In the genomic region with DNA sequence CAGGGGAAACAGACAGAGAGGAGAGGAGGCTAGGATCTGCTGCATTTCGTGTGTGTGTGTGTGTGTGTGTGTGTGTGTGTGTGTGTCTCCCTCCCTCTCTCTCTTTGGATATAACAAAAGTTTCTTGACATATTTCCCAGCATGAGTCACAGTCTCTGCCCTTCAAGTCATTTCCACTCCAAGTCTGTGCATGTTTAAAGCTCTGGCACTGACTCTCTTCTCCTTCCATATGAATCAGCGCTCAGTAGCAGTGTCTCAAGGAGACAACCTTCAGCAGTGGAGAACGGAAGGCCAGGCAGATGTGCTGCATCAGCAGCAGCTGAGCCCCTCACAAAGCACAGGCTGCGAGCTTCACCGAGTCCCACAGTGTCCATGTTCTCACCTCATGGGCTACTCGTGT, we compare ENCODE assay signal across 8 mouse cellular contexts. TPM values are rescaled to one million over a fixed set of nuclear protein-coding genes. Genes with fewer than 3 reads are reported as not detected.
A peak's percentile ranks its signal among the peaks of the same experiment; 100 is the strongest.
DNase-seq lines count a peak whose midpoint lies in the region; ATAC-seq and TF ChIP-seq lines count a peak whose summit lies in the region.

No protein-coding gene starts in this region.

- H3K27me3 ChIP-seq in heart, embryonic 15.5 days, result no peaks in the 10 kb centered on the region
- H3K27me3 ChIP-seq in small intestine, adult 2 months (ENCODE audit: control insufficient read depth, insufficient read depth, low read length), result no peaks in the 10 kb centered on the region
- no peaks in the 10 kb centered on the region for H3K27me3 ChIP-seq in midbrain, embryonic 15.5 days (replicated peaks)

- no peak for TF ChIP-seq CTCF in small intestine, adult 2 months (IDR thresholded peaks at IDR 0.05; ENCODE audit: extremely low read depth, insufficient read length, insufficient replicate concordance, low read depth, low read length)

- peak; percentile 21 for ATAC-seq in heart, embryonic 15.5 days (replicated peaks; ENCODE audit: insufficient number of reproducible peaks, insufficient read depth, low FRiP score, low read depth)
- ATAC-seq in midbrain, embryonic 15.5 days (replicated peaks), result no peak

- no peaks in the 10 kb centered on the region for H3K9me3 ChIP-seq in heart, embryonic 15.5 days (replicated peaks)
- no peaks in the 10 kb centered on the region for H3K9me3 ChIP-seq in midbrain, embryonic 15.5 days

- peak overlapping the region; percentile 68 for H3K27ac ChIP-seq in heart, embryonic 15.5 days
- peak overlapping the region; percentile 21; the same call in 1 of the 2 replicates for H3K27ac ChIP-seq in small intestine, adult 2 months (ENCODE audit: insufficient read depth, low read depth, low read length)
- H3K27ac ChIP-seq in midbrain, embryonic 15.5 days, result no peak overlapping the region

- no peak overlapping the region for H3K4me2 ChIP-seq in heart, embryonic 15.5 days
- no peak overlapping the region for H3K4me2 ChIP-seq in midbrain, embryonic 15.5 days

- DNase-seq in left cerebral cortex, adult 18-20 months (ENCODE audit: low spot score in 2 of 2), result peak; percentile 34 to 39
- DNase-seq in left cerebral cortex, postnatal 4 days, result no peak
- peak; percentile 67 for DNase-seq in adrenal gland, postnatal 14 days
- no peak for DNase-seq in gastrocnemius, adult 18-20 months (ENCODE audit: low spot score)
- DNase-seq in thymus, adult 18-20 months, result no peak

- WGBS in heart, embryonic 15.5 days, result 48% methylated on average over 6 of the region's 6 CpGs
- 76% methylated on average over 6 of the region's 6 CpGs for WGBS in small intestine, adult 2 months
- 73% methylated on average over 6 of the region's 6 CpGs for WGBS in midbrain, embryonic 15.5 days

- peaks cover 39% of the 10 kb centered on the region for H3K4me1 ChIP-seq in heart, embryonic 15.5 days (replicated peaks)
- H3K4me1 ChIP-seq in small intestine, adult 2 months (ENCODE audit: control insufficient read depth, insufficient read depth, insufficient read length, low read length), result peaks cover 9% of the 10 kb centered on the region; the same call in 1 of the 2 replicates
- no peaks in the 10 kb centered on the region for H3K4me1 ChIP-seq in midbrain, embryonic 15.5 days

- H3K36me3 ChIP-seq in heart, embryonic 15.5 days, result no peaks in the 10 kb centered on the region
- no peaks in the 10 kb centered on the region for H3K36me3 ChIP-seq in small intestine, adult 2 months (ENCODE audit: control insufficient read depth, insufficient read depth, low read length)
- no peaks in the 10 kb centered on the region for H3K36me3 ChIP-seq in midbrain, embryonic 15.5 days (replicated peaks)

- H3K4me3 ChIP-seq in heart, embryonic 15.5 days, result no peak overlapping the region
- H3K4me3 ChIP-seq in small intestine, adult 2 months (ENCODE audit: low read depth, low read length), result no peak overlapping the region
- no peak overlapping the region for H3K4me3 ChIP-seq in midbrain, embryonic 15.5 days

- intact Hi-C loops in left cerebral cortex, postnatal 4 days (cut with DNase I), result no loop called here

- H3K9ac ChIP-seq in heart, embryonic 15.5 days, result no peak overlapping the region
- H3K9ac ChIP-seq in midbrain, embryonic 15.5 days, result no peak overlapping the region

- TF ChIP-seq POLR2A in small intestine, adult 2 months (IDR thresholded peaks at IDR 0.05; ENCODE audit: low read depth, low read length), result no peak

RNA-seq across cellular contexts. Expression of a gene that starts 58.6 kb away (rescaled TPM):
- 10 to 100 TPM; 15.5 to 17.7 TPM for total RNA-seq in left cerebral cortex, adult 18-20 months (2021)
- total RNA-seq in left cerebral cortex, postnatal 4 days (2021), result 1 to 10 TPM; 6.8 to 9.3 TPM
- total RNA-seq in adrenal gland, postnatal 14 days (2021), result 13.7 and 18.2 TPM in 2 replicates
- polyA plus RNA-seq in heart, embryonic 15.5 days (2015; fragmentation: Nextera tagmentation; extraction: Ambion mirVana), result 26.5 and 29.1 TPM in 2 replicates
- 0.15 and 0.16 TPM in 2 replicates for polyA plus RNA-seq in small intestine, adult 2 months (2012; rRNA removed)
- polyA plus RNA-seq in midbrain, embryonic 15.5 days (2015; fragmentation: Nextera tagmentation; extraction: Ambion mirVana), result 13.6 and 13.8 TPM in 2 replicates
- 10 to 100 TPM; 11.3 to 13.9 TPM for total RNA-seq in gastrocnemius, adult 18-20 months (2021)

Comparison
In these comparisons a context has a peak if more than half of its experiments do, and no peak if none do; other contexts are left out.
1. DNase-seq: peak in left cerebral cortex, adult 18-20 months (2 of 2) and adrenal gland, postnatal 14 days (single experiment); none in left cerebral cortex, postnatal 4 days (single experiment), gastrocnemius, adult 18-20 months (single experiment) and thymus, adult 18-20 months (0 of 2).